Mouse (Mus musculus) lung, postnatal 0 days (tissue): ENCODE measurements at regions not wholly inside any gene's neighbourhood (a gene's known extent, or its start where the extent isn't known, plus 50 kb on each side); places are given as distances from the start of the nearest gene placed in this dataset.

Source experiments
- CTCF ChIP-seq: IDR thresholded peaks from 2 replicates; pipeline ENCODE4 v1.5.1; 2016; ENCODE audit warnings: antibody characterized with exemption, mild to moderate bottlenecking
- EP300 ChIP-seq: IDR thresholded peaks from 2 replicates; pipeline ENCODE4 v1.6.1; 2016; ENCODE audit warnings: antibody characterized with exemption, mild to moderate bottlenecking, control low read depth

- TF ChIP-seq CTCF (no peak), EP300 (no peak)
Measured at GRCm38 (mm10) chr2:73996986-73997385, 85.9 kb upstream of the Atp5g3 start.
